Mouse (Mus musculus): ENCODE data around the gene Dand5.

GRCm38 (mm10) chr8:84847684-84848435 lies 25.2 kb upstream of the Dand5 start:
- TF ChIP-seq CTCF (conservative IDR thresholded peaks at IDR 0.05; ENCODE audit: low read length) (no peak), NANOG (IDR thresholded peaks at IDR 0.05; ENCODE audit: borderline replicate concordance, low read length) (no peak), POU5F1 (IDR thresholded peaks at IDR 0.05; ENCODE audit: borderline replicate concordance, low read length) (no peak)
